Mouse (Mus musculus) urinary bladder, postnatal 10 days (tissue): Measurements from ENCODE around the gene Il15ra.
"Not testable (repeated sequence)": the region's sequence is repeated elsewhere in the genome, so short reads cannot be mapped to it uniquely, and the experiment has no call there.

ENCODE experiments used
- DNase-seq: peaks from one replicate; pipeline ENCODE4 v3.0.0; 2022; ENCODE audit warnings: low spot score

Il15ra gene

DNA sequence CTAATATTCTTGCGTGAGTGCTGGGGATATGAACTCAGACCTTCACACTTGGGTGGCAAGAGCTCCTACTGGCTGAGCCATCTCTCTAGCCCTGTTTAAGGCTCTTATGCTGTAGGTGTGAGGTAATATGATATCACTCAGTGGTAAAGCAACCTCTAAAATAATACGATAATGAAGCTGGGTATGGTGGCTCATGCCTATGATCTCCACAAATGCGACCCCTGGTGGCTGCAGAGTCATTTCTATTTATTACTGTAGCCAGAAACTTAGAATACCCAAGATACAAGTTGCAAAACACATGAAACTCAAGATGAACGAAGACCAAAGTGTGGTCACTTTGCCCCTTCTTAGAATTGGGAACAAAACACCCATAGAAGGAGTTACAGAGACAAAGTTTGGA, 5.0 kb downstream of the Il15ra start:
- not testable (repeated sequence) for DNase-seq

DNA sequence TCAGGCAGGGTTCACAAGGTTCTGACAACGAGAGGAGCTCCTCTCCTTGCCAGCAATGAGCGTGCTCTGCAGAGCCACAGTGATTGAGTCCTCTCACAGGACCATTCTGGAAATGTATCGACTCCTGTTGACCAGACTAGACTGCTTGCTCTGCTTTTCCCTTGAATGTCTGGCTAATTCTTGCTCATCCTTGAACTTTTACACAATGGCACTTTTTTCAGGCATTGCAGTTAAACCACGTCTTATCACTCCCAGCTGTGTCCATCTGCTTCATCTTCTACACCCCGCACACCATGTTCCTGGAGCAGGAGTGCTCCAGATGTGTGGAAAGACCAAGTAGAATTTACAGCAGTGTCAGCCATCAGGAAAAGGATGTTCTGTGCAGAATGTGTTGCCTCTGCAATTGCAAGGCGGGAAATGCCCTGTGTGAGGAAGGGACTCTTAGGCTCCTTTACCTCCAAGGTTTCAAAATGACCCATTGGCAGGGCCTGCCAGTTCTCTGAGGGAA, 7.4 kb downstream of the Il15ra start:
- no peak for DNase-seq

DNA sequence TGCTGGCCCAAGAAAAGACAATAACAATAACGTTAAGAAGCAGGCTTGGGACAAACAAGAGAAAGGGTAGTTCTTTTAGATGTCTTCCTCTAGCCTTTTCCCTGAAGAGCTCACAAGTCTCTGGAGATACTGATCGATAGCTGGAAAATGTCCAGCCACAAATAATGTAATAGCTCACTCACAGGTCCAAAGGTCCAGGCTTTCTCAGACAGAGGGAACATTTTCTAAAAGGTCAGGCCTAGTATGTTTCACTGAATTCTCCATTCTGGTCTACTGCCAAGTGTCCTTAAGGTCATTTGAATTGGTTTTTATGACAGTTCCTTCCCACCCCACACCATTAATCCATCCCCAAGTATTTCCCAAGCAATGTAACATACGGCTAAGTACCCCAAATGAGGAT, 7.9 kb downstream of the Il15ra start:
- DNase-seq, result no peak

DNA sequence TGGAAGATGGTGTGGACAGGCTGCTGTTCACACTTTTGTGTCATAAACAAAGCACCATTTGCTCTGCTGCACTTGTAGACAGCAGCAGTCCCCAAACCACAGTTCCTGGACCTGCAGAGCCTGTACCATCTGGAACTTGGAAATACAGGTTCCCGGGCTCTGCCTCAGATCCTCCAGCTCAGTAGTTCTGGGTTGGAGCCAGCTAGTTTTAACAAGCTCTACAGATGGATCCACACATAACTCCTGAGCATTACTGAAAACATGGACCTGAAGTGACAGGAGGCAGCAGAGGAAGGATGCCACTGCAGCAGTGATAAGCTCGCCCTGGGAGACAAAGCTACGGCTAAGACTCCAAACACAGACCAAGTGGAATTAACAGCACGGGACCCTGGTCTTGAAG, 9.4 kb downstream of the Il15ra start:
- DNase-seq, result no peak

DNA sequence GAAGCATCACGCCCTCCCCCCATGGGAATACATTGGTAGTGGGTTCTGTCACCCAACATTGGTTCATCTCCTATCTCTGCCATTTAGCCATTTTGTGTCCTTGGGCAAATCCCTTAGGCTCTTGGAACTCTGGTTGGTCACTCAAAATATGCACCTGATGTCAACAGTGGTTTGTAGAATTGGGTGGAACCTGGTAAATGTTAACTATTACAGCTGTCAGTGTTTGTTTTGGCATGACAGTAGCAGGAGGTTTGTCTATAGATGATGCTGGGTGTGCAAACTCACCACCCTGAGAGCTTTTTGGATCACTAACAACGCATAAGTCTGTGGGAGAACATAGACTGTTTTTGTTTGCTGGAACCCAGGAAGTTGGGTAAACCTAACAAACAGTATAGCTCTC, 13.5 kb downstream of the Il15ra start:
- no peak for DNase-seq

DNA sequence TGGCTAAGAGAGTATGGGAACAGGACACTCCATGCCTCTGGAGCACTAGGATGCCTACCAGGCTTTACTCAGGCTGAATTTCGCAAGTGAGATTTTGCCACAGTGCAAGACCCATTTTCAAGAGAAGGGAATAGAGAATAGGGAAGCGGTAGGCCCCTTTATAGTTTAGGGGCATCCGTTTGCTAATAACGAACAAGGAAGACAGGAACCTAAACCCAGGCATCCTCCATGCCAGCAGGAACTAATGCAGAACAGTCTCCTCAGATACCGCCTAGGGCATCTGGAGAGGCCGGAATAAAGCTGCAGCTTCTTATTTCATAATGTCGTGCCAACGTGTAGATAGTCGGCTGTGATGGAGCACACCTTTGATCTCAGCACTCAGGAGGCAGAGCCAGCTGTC, 17.5 kb downstream of the Il15ra start:
- DNase-seq, result no peak

DNA sequence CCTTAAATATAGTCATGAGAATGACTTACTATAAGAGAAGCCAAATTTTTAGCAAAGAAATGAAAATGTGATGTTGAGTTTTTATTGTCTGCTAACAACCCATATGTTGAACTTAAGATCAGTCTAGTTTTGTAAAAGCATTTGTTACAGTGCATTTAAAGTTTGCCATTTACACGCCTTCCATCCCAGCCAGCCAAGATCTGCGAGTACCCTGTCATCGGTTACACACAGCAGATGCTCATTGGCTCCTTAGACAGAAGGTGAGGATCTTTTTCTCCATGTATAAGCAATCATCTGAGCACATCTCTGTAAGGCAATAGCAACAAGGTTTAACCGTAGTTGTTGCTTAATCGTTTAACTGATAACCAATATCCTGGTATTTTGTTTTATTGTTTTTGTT, 22.5 kb downstream of the Il15ra start:
- no peak for DNase-seq

DNA sequence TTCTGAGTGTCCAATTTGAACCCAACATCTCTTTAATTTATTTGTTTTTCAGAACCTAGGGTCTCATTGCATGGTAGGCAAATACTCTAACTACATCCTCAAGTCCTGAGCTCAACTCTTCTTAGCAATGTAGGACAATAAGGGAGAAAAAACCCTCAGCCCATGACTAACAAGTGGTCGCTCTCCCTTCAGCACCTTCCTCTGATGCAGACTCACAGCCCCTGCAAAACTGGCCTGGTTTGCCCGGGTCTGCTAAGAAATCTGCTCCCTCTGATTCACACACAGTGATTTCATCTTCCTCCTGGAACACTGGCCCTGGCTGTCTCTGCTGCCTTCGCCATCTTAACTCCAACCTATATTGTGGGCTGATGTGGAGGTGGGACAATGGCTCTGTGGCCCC, 24.0 kb downstream of the Il15ra start:
- DNase-seq, result no peak

DNA sequence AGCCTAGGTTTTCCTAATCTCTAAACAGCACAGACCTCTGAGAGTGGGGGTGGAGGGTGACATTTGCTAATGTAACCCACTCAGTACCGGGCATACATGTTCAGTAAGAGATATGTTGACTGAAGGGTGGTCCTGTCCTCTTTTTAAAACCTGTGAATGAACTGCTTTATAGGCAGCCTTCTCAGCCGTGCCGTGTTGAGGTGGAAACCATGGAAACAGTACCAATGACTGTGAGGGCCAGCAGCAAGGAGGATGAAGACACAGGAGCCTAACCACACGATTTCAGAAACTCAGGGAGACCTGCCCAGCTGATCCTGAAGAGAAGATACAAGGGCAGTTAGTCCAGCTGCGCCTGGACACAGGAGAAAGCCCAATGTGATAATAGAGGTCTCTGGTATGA, 27.9 kb downstream of the Il15ra start:
- no peak for DNase-seq

DNA sequence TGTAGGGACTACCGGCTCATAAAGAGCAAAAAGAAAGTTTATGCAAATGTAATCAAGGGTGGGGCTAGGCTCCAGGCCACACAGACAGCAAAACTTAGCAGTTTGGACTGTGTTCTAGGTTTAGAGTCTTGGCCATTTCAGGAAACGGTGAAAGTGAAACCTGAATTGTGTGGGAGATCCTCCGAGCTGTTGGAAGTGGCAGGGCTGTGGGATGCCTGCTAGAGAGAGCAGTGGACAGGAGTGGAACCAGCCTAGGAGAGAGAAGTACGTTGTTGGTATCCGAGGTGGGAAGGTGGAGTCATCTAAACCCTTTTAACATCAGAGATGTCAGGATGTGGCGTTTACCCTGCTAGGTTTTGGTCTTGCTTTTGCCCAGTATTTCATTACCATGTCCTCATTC, 30.8 kb downstream of the Il15ra start:
- no peak for DNase-seq

DNA sequence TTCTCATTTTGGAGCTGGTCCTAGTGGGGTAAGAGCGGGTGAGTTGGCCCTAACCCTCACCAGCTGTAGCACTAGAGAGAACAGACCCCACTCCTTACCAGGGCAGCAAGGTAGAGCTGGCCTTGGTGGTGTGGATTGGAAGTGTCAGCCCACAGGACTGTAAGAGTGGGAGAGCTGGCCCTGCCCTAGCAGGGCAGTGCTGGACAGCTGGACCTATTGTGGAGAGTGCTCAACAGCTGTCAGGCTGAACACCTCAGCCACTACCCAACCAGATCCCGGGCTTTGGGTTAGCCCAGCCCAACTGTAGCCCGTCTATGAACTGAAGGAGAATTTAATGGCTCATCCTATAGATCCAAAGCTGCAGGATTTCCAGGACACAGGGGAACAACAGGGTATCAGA, 33.7 kb downstream of the Il15ra start:
- no peak for DNase-seq

DNA sequence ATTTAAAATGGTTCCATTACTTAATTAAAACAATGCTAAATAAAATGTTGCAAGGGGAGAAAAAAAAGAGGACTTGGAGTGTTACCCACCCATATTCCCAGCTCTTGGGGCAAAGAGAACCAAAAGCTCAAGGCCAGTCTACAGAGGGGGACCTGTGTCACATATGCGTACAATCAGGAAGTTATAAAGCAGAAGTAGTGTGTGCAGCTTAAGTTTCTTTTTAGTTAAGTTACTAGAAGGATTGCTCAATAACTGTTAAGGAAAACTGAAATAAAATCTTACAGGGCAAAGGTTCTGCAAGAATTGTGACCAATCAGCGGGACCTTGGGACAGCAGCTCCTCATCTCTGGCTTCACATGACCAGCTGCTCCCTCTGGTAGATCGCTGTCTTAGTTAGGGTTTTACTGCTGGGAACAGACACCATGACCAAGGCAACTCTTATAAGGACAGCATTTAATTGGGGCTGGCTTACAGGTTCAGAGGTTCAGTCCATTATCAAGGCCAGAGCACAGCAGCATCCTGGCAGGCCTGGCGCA, 34.5 kb downstream of the Il15ra start:
- no peak for DNase-seq

DNA sequence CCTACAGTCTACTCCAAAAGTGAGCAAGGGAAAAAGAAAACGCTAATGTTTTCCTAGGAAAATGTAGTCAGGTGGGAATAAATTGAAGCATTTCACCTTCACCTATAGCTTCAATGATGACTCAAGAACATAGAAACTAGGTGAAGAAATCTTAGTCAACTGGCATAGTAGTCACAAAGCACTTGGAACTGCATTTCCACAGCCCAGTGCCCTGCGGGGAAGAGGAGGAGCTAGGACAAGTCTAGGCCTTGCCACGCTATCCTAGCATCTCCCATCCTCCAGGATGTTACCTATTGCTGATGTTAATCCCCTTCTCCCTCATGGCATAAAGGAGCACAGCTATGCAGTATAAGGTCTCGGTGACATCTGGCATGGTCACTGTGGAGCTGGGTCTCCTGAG, 57.5 kb downstream of the Il15ra start:
- DNase-seq, result no peak

DNA sequence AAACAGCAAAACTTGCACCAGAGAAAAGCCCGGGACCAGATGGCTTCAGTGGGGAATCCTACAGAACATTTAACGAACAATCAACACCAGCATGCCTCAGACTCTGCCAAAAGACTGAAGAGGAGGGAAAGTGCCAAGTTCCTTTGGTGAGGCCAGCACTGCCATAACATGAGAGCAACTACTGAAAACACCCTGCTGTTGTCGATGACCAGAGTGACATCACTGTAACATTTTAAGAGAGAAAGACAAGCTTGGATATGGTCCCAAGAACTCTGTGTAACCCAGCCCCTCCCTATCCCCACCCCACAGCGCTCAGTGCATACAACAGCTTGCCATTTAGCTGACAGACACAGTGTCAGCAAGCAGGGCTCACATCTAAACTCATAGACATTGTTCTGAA, 60.6 kb downstream of the Il15ra start:
- DNase-seq, result no peak

DNA sequence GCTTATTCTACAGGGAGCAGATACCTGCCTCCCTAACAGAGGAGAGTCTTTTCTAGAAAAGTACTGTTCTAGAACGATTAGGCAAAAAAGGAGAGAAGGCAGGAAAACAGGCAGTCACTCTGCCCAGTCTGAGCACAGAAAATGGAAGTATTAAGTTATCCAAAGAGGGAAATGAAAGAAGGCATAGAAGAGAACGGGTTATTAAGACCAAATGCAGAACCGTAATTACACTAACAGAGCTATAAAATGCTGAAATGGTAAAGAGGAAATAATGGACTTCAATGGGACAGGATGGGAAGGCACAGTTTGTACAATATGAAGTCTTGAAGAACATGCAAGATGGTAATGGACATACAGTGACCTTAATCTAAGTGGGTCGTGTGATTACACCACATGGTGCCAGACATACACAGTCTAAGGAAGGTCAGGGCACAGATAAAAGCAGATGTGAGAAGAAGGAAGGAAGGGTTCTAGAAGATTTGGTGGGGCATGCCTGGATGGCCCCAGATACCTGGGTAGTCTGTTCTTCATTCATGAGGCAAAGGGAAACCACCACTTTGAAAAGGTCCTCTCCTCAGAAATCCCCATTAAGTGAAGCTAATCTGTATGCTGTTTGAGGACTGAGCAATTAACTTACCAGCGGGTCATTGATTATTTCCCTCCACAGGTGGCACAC, 61.5 kb downstream of the Il15ra start:
- DNase-seq, result no peak

DNA sequence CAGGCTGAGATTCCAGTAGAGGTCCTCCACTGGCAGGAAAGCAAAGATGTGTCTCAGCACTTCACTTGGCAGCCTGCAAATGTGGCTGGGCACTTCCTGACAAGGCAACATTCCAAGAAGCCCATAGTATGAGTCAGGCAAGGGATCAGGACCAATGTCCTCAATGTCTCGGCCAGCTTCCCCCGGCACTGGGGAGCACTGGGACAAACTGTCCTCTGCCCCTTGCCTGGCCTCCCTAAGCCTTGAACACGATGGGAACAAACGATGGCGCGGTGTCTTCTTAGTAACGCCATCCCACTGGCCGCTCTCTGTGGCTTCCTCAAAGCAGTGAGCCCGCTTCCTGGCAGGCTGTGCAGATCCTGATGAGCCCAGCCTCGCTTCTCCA, 62.1 kb downstream of the Il15ra start:
- DNase-seq, result no peak

DNA sequence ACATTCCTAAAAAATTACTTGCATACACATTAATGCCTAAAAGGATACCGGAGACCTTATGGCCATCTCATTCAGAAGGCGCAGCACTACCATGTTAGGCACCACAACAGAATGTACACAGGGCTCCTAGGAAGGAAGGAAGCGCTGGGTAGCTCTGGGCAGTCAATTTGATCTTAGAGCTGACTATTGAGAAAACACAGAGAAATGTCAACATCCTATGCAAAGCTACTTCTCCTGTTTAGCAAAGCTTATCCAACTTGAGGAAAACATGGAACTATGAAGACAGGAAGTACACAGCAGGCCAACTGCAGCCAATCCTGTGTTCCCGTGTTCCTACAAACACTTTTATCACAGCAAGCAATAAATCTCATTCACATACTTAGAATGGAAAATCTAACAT, 66.6 kb downstream of the Il15ra start:
- DNase-seq, result no peak

DNA sequence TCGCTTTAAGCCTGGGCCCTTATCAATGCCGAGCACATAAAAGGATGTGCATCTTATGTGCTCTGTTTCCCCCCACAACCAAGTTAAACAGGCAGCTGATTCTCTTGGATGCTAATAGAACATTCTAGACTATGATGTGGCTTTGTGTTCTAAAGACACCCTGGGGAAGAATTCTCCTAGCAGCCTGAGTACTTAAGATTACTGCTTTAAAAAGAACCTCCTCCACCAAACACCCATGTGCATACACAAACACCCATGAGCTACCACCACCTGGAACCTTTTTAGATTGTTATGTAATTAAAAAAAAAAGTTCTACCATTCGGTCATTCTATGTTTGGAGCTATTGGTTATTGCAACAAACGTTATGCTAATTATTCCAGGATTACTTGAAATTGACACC, 67.3 kb downstream of the Il15ra start:
- no peak for DNase-seq

DNA sequence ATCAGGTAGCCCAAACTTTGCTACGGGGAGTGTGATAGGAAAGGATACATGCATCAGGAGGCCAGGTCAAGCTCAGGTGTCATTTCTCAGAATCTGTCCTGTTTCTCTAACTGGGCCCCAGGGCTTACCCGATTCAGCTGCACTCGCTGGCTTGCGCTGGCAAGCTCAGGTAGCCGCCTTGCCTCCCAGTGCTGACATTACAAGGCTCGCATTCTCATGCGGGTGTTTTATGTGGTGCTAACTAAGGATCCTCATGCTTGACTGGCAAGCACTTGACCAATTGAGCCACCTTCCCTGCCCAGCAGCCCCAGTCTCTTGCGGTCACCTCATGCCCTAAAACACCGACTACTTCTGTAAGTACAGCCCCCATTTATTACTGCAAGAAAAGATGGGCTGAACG, 69.3 kb downstream of the Il15ra start:
- DNase-seq, result no peak

DNA sequence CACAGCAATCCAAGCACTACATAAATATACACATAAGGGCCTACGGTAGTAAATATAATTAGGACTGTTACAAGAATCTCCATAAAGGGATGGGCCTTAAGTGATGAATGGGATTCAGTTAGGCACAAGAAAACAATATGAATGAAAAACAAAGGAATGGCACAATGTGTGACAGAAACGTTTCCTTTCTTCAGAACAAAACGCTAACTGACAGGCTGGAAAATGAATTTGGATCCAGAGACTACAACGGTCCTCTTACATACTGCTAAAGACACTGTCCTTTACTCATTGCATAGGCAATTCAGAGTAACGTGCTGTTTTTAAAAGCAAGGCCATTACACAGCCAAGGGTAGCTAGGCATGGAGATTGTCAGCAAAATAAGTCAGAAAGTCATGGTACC, 70.0 kb downstream of the Il15ra start:
- no peak for DNase-seq

DNA sequence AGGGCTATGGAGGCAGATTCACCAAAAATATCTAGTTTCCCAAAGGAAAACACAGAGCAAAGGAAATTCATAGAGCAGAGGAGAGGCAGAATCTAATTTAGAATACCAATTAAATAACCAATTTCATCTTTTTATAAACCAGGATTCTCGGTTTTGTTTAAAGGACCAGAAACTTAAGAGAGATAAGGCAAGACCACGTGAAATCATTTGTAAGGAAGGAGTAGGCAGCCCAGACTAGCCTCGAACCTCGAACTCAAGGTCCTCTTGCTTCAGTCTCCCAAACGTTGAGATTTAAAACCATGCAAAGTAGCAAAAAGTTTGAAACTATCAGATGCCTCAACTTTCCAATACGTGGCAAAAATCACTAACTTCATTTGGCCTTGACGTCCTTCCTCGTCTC, 71.3 kb downstream of the Il15ra start:
- DNase-seq, result no peak

DNA sequence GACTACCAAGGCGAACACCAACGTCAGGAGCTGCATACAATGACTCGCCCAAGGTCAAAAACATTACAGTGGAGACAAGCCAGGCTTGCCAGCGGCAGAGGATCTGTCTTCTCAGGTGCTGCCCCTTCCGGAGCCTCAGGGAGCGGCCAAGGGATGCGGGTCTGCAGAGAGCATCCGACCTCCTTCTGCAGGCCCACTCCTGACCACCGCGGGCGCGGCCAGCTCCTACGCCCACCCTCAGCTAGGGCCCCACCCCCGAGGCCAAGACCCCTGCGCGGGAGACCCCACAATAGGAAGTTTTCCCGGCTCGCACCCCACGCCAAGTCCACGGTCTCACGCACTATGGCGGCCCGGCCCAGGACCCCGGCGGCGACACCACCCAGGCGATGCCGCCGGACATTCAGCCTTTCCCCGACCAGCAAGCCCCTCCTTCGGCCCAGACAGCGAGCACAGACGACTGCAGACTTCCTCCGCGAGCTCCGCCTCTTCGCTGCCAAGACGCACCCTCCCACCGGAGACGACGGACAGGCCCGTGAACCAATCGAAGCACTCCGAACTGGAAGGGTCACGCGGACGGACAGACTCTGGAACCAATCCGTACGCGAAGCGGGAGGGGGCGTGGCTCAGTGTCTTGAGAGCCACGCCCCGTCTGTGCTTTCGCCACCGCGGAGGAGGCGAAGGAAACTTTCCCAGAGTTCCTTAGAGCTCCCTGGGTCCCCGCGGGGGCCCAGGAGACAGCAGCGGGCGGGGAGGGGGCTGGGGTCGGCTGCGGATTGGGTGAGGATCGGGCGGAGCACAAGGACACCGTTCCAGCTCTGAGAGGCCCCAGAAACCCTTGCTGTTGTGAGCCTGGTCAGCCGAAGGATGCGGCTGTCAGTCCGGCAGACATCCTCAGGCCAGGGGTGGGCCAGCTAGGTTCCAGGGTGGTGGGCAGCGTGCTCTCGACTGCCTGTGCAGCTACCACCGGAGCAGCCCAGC, 72.3 kb downstream of the Il15ra start, which contains the start of the genes Fbh1 and Ankrd16:
Gene Fbh1 (minus strand): TSS at position 492 of the 978 bp plus-strand sequence.
Gene Ankrd16 (plus strand): TSS at position 786 of the 978 bp plus-strand sequence.
- peak; percentile 100 for DNase-seq
